Mouse (Mus musculus): Measurements from ENCODE around the gene Tmem273.

The Tmem273 gene

DNA sequence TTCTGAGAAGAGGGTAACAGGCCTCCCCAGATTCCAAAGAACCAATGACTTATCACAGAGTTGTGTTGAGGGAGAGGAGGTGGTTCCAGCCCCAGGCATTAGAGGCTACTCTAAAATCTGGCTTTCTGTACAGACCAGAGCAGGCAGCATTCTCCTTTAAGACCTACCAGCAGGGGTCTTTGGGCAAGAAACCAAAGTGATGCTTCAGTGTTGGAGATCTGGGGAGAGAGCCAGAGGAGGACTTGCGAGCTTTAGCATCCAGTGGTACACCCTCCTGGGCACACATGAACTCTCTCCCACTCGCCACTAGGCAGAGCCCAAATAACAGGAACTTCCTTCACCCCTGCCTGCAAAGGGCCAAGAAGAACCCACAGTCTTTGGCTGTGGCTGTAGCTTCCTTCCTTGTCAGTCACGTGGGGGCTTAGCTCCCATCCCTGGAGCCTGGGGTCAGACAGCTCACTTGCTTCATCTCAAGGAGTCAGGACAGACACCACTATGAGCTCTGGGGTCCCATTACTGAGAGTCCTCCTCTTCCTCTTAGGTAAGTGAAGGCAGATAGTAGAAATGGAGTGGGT lies at the start of gene Tmem273:
Gene Tmem273 (plus strand): TSS at position 408 of the 575 bp plus-strand sequence.
- DNase-seq (ENCODE audit: low spot score in 2 of 2): no peak

DNA sequence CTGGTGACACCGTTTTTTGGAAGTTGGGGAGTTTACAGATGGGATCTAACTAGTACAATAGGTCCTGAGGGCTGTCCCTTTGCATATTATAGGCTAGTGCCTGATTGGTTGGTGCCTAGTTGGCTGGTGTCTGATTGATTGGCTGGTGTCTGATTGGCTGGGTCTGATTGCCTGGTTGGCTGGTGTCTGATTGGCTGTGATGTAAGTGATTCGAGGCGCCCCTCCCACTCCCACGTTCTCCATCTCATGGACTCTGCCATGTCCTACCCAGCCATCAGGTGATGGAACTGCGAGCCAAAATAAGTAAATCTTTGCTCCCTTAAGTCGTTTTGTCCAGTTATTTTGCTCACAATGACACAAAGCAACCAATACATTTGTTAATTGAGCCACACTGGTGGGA lies 49.2 kb upstream of the Tmem273 start:
- no peak for DNase-seq (ENCODE audit: low spot score in 2 of 2)

DNA sequence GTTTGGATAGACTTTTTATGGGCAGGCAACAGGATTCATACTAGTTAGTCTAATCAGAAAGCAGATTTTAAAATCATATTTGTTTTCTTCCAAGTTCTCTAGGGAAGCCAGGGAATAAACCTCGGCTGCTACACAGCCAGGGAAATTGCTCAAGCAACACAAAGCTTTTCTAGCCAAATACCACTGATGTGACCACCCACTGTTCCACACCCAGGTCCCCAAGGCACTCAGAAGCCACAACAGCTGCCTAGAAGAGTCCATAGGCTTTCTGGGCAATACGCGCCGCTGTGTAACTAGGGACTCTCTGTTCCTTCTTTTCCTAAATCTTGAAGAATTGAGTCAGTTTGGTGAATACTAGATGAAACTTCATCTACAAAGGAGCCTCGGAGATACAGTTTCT lies 47.2 kb upstream of the Tmem273 start:
- DNase-seq (ENCODE audit: low spot score in 2 of 2): no peak

DNA sequence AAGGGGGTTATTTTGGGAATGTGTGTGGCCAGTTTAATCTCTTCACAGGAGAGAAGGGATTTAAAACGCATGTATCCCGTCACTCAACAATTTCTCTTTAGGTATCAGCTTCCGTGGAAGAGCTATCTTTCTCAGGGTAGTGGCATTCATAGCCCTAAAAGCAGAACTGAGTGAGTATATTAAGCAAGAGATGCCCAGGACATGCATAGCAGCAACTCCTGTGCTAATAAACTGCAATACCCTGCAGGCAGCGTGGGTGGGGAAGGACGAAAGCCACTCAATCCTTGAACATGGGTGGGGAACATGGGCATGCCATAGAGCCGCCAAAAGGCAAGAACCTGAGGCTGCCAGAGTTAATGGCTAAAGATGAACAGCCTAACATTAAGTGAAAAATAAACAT lies 37.2 kb upstream of the Tmem273 start:
- DNase-seq (ENCODE audit: low spot score in 2 of 2): no peak

DNA sequence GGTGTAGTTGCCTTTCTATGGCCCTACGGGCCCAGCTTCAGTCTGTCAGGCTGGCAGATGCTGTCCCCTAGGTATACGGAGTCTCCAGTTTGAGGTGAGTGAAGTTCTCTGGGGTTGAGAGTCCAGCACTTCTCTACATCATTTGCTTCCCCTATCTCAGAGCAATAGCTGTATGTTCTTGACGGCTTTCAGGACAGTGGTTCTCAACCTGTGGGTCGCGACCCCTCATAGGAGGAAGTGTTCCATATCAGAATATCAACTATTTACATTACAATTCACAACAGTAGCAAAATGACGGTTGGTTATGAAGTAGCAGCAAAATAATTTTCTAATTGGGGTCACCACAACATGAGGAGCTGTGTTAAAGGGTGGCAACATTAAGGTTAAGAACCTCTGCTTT lies 35.0 kb upstream of the Tmem273 start:
- no peak for DNase-seq (ENCODE audit: low spot score in 2 of 2)

DNA sequence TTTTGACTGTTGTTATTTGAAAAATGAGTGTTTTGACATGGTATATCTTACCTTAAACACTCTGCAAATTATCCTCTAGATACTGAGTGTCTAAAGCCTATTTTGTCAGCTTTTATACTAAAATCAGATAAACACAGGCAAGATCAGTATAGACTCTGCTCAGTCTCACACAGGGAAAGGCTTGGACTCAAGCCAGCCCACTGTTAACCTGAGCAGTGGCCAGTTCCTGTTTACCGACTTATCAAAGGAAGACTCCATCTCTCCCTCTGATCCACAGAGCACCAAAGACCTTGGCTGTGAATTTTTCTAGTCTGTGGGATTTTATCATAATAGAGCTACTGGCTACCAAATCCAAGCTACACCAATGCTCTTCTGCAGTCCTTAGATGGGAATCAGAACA lies 31.5 kb upstream of the Tmem273 start:
- no peak for DNase-seq (ENCODE audit: low spot score in 2 of 2)

DNA sequence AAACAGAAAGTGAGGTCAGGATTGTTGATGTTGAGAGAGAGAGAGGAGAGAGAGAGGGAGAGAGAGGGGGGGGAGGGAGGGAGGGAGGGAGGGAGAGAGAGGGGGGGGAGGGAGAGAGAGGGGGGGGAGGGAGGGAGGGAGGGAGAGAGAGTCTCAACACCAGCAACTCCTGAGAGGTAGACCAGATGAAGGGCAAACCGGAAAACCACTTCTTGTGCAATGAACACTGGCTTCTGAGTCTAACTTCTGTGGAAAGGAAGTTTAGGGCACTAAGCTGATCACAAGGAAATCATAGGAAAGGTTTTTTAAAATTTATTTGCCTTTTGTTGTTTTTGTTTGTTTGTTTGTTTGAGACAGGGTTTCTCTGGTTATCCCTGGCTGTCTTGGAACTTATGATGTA lies 23.6 kb upstream of the Tmem273 start:
- no peak for DNase-seq (ENCODE audit: low spot score in 2 of 2)

DNA sequence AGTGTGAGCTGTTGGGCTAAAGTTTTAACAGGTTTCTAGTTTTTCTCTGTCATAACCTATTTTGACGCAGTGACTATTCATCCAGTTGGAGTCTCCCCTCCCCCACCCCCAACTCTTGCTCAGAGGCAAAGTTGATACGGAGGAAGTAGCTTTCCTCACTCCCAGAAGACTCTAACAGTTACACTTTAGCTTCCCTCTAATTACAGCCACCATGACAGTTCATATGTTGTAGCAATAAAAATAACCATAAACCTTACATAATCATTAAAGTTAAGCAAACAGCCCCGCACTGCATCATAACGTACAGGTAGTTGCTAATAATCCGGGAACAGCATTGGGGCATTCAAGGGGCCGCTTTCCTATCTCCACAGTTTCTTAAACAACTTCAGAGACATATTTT lies 15.2 kb upstream of the Tmem273 start:
- no peak for DNase-seq (ENCODE audit: low spot score in 2 of 2)

DNA sequence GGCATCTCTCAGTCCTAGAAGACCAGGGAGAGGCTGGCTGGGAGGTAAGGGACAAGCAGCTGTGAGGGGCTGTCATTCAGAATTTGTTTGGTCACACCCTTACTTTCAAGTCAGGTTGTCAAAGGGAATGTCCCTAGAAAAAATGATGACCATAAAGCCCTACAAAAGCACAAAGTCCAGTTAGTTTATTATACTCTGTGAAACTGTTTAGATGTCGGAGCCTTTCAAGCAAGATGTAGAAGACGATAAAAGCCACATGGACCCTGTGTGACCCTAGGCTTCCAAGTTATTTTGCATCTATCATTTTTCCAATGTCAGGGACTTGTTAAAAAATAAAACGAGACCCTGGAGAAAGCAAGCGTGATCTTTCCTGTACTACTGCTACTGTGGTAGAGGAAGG lies 13.7 kb upstream of the Tmem273 start:
- DNase-seq (ENCODE audit: low spot score in 2 of 2): no peak

DNA sequence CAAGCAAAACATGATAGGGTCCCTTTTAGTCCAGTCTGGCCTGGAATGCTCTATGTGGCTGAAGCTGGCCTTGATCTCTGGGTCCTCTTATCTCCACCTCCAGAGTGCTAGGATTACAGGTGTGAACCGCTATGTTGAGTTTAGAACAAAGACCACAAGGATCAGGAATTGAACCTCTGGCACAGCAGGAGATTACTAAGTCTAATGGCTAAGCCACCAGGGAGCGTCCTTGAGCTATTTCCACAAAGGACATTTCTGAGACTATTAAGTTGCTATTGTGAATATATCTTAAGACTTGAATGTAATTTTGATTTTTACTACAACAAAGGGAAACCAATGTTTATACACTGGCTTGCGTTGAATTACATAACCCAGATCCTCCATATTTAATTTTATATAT lies 13.0 kb upstream of the Tmem273 start:
- peak in 1 of 2 experiments; percentile 11 for DNase-seq (ENCODE audit: low spot score in 2 of 2)

DNA sequence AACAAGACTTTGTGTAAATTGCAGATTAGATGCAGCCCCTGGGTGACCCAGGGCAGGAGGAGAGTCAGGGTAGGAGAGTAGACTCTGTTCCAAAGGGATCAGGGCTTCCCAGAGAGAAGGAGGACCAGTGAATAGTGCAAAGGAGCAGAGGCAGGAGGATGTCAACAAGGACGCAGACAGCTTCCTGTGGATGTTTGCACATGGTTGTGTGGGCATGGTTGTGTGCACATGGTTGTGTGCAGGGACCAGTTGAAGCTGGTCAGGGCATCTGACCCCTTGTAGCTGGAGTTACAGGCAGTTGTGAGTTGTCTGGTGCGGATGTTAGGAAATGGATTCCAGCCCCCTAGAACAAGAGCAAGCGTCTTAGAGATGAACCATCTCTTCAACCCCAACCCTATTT lies 12.3 kb upstream of the Tmem273 start:
- DNase-seq (ENCODE audit: low spot score in 2 of 2): no peak

DNA sequence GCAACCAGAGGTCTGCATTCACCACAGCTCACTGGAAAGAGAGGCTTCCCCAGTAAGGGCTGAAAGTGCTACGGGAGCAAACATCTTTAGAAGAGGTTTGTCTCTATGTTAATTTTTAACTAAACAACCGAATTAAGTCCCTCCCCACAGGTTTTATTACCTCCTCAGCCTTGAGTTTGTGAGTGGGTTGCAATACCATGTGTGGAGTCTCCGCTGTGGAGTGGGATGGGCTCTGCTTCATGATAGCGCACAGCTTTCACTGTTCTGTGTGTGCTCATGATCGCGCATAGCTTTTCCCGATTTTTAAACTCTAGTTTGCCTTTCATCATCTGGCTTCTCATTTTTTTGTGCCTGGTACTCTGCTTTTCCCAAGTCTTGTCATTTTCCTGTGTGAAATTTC lies 9.7 kb upstream of the Tmem273 start:
- DNase-seq (ENCODE audit: low spot score in 2 of 2): no peak

DNA sequence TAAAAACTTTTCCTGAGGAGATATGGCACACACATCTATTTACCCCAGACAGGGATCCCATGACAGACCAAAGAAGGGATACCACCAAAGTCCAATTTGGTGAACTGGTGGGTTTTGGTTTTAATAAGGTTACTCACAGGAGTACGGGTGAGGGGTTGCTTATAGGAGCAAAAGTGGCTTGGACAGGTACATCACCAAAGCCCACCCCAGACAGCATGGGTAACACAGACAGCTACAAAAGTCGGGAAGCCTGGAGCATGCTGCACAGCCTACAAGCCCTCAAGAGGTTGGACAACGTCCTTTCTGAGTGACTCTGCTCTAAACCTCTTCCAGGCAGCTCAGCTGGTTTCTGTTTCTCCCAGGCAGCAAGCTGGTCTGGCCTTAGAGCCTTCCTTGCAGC lies 7.4 kb upstream of the Tmem273 start:
- DNase-seq (ENCODE audit: low spot score in 2 of 2): no peak

DNA sequence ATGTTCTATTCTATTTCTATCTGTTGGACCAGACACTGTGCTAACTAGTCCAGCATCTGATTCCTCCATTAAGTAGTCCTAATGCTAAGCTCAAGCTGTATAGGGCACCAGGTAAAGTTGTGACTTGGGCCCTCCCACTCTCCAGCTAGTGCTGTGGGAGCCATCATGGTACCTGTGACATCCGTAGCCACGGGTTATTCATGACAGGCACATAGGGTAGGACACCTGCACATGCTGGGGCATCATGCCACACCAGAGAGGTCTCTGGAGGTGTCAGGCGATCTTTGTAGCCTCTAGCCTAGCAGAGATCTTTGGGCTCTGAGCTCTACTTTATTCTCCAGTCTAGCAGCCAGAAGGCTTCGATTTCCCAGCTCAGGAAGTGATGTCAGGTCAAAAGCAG lies 2.9 kb upstream of the Tmem273 start:
- no peak for DNase-seq (ENCODE audit: low spot score in 2 of 2)

DNA sequence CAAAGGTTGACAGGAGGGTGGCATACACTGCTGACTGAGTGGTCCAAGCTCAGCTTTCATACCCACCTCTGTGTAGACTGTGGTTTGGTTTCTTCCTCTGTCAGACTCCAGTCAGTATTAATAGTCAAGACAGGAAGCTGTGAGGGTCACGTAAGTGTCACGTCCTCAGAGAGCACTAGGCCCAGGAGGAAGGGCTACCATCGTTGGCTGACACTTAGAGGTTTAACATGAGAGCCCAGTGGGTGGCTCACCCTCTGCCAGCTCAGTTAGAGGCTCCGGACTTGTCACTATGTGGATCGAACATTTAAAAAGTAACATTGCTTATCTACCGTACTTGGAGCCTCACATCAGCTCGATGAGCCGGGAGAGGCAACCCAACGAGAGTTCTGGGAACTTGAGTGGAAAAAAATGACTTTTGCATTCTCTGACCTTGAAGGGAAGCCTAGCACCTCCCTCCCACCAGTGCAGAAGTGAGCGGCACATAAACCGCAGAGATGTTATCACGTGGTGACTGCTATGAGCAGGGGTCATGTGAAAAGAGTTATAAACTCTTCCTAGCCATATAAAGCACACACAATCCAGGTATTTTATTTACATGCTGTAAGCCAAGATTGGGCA lies 1.5 kb upstream of the Tmem273 start:
- no peak for DNase-seq (ENCODE audit: low spot score in 2 of 2)

DNA sequence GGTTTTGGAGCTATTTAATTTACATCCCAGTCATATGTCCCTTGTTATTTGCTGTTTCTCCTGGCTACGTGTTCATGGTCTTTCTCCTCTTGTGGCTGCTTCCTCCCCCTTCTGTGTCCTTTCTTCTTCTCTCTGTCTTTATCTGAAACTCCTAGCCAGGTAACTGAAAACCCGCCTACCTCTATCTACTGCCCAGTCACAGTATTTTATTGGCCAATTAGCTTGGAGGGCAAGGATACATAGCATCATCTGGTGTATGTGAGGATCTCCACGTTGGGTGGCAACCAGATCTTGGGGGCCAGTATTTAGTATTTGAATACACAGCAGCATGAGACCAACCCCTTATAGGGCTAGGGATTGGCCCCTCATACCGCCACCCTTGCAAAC lies 1.0 kb upstream of the Tmem273 start:
- DNase-seq (ENCODE audit: low spot score in 2 of 2): no peak

DNA sequence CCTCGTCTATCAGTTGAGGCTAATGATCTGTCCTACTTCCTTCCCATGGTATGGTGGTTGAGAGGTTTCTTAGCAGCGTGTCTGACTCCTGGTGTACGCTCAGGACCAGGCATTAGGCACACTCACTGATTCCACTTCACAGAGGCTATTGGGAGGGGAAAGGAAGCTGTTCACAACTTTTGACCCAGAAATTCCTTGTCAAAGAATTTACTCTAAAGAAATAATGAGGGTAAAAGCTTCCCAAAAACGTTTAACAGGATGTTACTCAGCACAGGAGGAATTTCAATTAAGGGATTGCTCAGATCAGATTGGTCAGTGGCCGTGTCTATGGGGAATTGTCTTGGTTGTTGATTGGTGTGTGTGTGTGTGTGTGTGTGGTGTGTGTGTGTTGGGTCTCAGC lies 1.9 kb downstream of the Tmem273 start:
- no peak for DNase-seq (ENCODE audit: low spot score in 2 of 2)

DNA sequence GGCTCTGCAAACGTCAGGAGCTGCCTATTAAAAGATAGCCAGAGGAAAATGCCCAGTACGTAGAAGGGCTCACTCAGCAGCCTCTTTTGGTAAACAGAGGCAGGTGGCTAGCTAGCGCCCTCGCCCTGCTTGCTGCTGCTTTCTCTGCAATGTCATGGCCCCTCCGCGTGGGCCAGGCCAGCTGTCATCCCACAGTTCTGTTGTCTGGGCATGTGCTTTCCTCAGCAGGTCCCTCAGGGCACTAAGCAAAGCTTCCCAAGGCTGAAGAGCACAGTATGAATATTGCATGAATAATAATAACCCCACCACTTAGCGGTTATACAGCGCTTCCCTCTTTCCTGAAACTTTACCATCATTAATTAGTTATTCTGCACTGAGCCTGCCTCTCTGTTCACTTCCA lies 10.6 kb downstream of the Tmem273 start:
- no peak for DNase-seq (ENCODE audit: low spot score in 2 of 2)

DNA sequence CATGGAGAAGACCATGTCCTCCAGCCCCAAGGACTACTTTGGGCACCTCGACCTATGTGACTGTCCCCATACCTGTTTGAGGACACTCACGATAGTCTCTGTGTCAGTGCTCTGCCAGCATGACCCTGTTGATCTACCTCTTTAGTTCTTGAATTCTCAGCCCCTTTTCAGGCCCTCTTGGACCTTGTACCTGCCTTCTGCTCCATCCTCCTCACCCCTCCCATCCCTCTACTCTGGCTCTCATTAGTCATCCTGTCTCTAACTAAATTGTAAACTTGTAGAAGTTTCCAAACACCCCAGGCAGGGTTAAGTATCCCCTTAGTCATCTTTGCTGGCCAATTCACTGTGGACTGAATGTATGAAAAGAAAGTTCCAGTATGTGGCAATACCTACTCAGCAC lies 12.0 kb downstream of the Tmem273 start:
- DNase-seq (ENCODE audit: low spot score in 2 of 2): no peak

DNA sequence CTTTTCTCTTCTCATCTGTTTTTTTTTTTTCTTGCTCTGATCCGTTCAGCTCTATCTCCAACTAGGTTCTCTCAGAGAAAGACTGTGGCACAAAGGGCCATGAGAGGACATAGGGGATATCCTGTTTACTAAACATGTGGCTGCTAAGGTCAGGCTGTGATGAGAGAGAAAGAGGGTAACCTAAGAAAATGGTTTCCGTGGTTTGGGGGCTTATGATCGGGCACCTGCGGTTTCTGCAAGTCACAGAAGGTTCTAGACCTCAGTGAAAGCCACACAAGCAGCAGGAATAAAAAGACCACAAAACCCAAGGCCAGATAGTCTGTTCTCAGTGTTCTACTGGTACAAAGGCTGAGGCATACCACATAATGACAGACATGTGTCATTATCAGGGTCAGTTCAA lies 12.6 kb downstream of the Tmem273 start:
- no peak for DNase-seq (ENCODE audit: low spot score in 2 of 2)

DNA sequence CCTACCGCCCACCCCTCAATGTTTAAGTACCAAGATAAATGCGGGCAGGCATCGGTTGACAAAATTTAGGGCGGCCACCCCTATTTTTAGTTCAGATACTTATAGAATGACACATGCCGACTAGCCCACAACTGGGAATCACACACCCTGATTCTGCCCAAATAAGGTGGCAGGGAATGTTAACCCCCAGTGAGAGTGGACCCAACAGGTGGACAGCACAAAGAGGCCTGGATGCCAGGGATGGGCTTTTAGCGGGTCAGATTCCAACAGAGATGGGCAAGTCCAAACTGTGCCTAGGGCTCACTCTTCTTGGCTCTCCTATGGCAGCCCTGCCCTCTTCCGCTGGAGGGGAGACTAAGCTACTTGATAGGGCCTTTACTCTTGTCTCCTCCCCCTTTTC lies 14.3 kb downstream of the Tmem273 start:
- DNase-seq (ENCODE audit: low spot score in 2 of 2): no peak

DNA sequence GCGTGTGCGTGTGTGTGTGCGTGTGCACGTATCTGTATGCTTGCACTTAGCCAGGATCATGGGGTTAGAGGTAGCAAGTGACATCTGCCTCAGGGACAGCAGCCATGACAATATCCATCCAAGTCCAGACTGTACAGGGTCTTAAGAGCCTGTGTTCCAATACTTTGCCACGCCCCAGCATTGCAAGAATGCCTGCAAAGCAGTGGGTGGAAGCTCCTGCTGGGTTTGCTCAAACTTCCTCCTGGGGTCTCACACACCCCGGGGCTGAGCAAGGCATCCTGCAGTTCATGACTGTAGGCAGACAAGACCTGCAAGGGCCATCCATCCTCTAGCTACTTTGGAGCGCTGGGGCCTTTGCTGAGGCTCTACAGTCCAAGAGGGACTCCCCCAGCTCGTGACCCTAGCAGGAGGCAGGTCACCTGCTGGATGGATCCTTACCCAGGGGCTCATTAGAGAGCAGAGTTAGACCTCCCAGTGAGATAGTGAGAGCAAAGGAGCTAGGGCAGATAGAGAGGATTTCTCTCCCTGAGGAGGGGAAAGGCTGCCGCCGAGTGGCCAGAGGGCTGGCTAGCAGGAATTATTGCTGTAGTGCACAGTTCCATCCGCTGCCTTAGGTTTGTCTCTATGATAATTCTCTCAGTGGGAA lies 15.4 kb downstream of the Tmem273 start:
- no peak for DNase-seq (ENCODE audit: low spot score in 2 of 2)

DNA sequence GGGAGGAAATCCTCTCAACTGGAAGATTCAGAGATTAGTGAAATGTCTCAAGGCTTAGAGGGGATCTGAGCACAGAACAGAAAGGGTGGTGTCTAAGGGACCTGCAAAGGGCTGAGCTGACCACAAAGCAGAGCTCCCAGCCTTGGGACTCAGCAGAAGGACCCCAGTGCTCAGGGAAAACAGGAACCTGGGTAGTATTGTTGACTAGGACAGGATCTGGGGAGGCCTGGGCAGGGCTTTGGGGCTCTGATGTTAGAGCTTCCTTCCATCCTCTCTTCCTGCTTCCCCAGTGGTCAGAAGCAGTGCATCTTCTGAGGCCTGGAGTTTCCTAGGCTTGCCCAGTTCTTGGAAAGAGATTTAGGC lies 15.9 kb downstream of the Tmem273 start:
- DNase-seq (ENCODE audit: low spot score in 2 of 2): no peak

DNA sequence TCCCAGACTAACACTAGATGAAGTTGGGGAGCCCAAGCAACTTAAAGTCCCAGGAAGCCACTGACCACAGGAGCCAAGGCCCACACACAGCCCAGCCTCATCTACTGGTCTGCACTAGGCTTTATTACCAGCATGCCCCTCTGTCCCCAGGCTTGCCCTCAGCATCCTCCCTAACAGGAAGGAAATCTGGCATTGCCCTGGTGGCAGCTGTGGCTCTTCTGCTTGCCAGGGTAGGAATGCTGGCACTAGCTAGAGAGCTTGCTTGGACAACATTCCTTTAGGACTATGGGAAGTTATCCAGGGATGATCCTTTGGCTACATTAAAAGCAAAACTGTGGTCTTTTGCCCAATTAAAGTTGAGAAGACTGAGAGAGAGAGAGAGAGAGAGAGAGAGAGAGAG lies 24.3 kb downstream of the Tmem273 start:
- no peak for DNase-seq (ENCODE audit: low spot score in 2 of 2)
